Mouse (Mus musculus): ENCODE results near the gene Ftsj1. TPM values are rescaled to one million over a fixed set of nuclear protein-coding genes. Genes with fewer than 3 reads are reported as not detected.

Ftsj1 gene
- total and polyA plus RNA-seq, 3 experiments: 17.0 to 31.6 (median 22.3) TPM

GRCm38 (mm10) chrX:8236704-8237103 lies 15.5 kb downstream of the Ftsj1 start:
- dilution Hi-C loops (cut with MboI; ENCODE audit: extremely low pct_ligation_motif_present, extremely low pct_unique_long_range_greater_than_20kb, low sequenced_read_pairs): no loop called here
- Histone ChIP-seq H3K36me3 (replicated peaks in 1 of 2; ENCODE audit: control insufficient read depth in 1 of 2, insufficient read depth in 1 of 2, low read length in 1 of 2) (peaks cover 3 to 20% of the 10 kb centered on the region in 2 experiments), H3K4me3 (replicated peaks in 1 of 3; ENCODE audit: low read depth in 2 of 3, low read length in 2 of 3, poor library complexity in 1 of 3) (no peak overlapping the region), H3K27ac (ENCODE audit: insufficient read depth, low read depth) (no peak overlapping the region), H3K9me3 (replicated peaks; ENCODE audit: low read length) (no peaks in the 10 kb centered on the region), H3K4me2 (ENCODE audit: insufficient read depth, low read depth, poor library complexity, severe bottlenecking) (no peak overlapping the region), H3K9ac (ENCODE audit: insufficient read depth, low read depth) (no peak overlapping the region), H3K4me1 (ENCODE audit: control insufficient read depth in 1 of 2, insufficient read depth in 2 of 2) (no peaks in the 10 kb centered on the region), H3K79me2 (replicated peaks; ENCODE audit: control insufficient read depth, extremely low read depth, insufficient read depth, poor library complexity, severe bottlenecking) (no peaks in the 10 kb centered on the region), H3K27me3 (replicated peaks) (no peaks in the 10 kb centered on the region)
- DNase-seq (ENCODE audit: extremely low read depth): no peak
- no peak for TF ChIP-seq USF1 (IDR thresholded peaks at IDR 0.05; ENCODE audit: low read depth, low read length)
- TF ChIP-seq BHLHE40 (IDR thresholded peaks at IDR 0.05; ENCODE audit: low read depth, low read length): no peak
- no peak for TF ChIP-seq POLR2A (IDR thresholded peaks at IDR 0.05; ENCODE audit: low read depth, low read length)
- TF ChIP-seq MAZ (IDR thresholded peaks at IDR 0.05; ENCODE audit: low read depth, low read length): no peak
- no peak for TF ChIP-seq NELFE (IDR thresholded peaks at IDR 0.05; ENCODE audit: low read depth, low read length)
- TF ChIP-seq EP300 (IDR thresholded peaks at IDR 0.05; ENCODE audit: low read length): no peak
- no peak for TF ChIP-seq MYC (IDR thresholded peaks at IDR 0.05; ENCODE audit: low read depth, low read length)
- no peak for TF ChIP-seq KAT2A (IDR thresholded peaks at IDR 0.05; ENCODE audit: insufficient replicate concordance, low read length)
- TF ChIP-seq MXI1 (IDR thresholded peaks at IDR 0.05; ENCODE audit: low read depth, low read length): no peak
- TF ChIP-seq IRF4 (IDR thresholded peaks at IDR 0.05; ENCODE audit: low read depth, low read length): no peak
- no peak for TF ChIP-seq MAX (IDR thresholded peaks at IDR 0.05; ENCODE audit: low read length)
- no peak for TF ChIP-seq RAD21 (IDR thresholded peaks at IDR 0.05; ENCODE audit: low read depth, low read length)
- TF ChIP-seq ELF1 (IDR thresholded peaks at IDR 0.05; ENCODE audit: low read depth, low read length): no peak
- TF ChIP-seq ETS1 (conservative IDR thresholded peaks at IDR 0.05; ENCODE audit: low read depth, low read length): no peak
- no peak for TF ChIP-seq MEF2A (IDR thresholded peaks at IDR 0.05; ENCODE audit: borderline replicate concordance, low read depth, low read length)
- TF ChIP-seq PAX5 (IDR thresholded peaks at IDR 0.05; ENCODE audit: low read length): no peak
- TF ChIP-seq MAFK (IDR thresholded peaks at IDR 0.05; ENCODE audit: insufficient replicate concordance, low read length): no peak
- TF ChIP-seq E2F4 (IDR thresholded peaks at IDR 0.05; ENCODE audit: insufficient replicate concordance, low read depth, low read length): no peak
- TF ChIP-seq NRF1 (IDR thresholded peaks at IDR 0.05; ENCODE audit: low read depth, low read length): no peak
- in situ Hi-C loops (cut with MboI; ENCODE audit: low pct_ligation_motif_present, low pct_unique_long_range_greater_than_20kb, low sequenced_read_pairs): no loop called here

- no peaks in the 10 kb centered on the region for H3K4me1 ChIP-seq (ENCODE audit: control insufficient read depth in 1 of 2, insufficient read depth in 2 of 2)
- no peak overlapping the region for H3K4me2 ChIP-seq (ENCODE audit: insufficient read depth, low read depth, poor library complexity, severe bottlenecking)
- no peak for DNase-seq (ENCODE audit: extremely low read depth)
- TF ChIP-seq E2F4 (IDR thresholded peaks at IDR 0.05; ENCODE audit: insufficient replicate concordance, low read depth, low read length): no peak
- no peak for TF ChIP-seq GABPA (IDR thresholded peaks at IDR 0.05; ENCODE audit: insufficient replicate concordance, low read depth, low read length)
- no peak for TF ChIP-seq MYC (IDR thresholded peaks at IDR 0.05; ENCODE audit: low read depth, low read length)
- no peak for TF ChIP-seq POLR2A (IDR thresholded peaks at IDR 0.05; ENCODE audit: low read depth, low read length)
- TF ChIP-seq KAT2A (IDR thresholded peaks at IDR 0.05; ENCODE audit: insufficient replicate concordance, low read length): no peak
- no peak for TF ChIP-seq ZNF384 (IDR thresholded peaks at IDR 0.05; ENCODE audit: low read depth, low read length)
- TF ChIP-seq UBTF (IDR thresholded peaks at IDR 0.05; ENCODE audit: low read depth, low read length): no peak
- no peak for TF ChIP-seq CHD2 (IDR thresholded peaks at IDR 0.05; ENCODE audit: low read length)
- TF ChIP-seq RCOR1 (conservative IDR thresholded peaks at IDR 0.05; ENCODE audit: low read depth, low read length): no peak
- TF ChIP-seq RAD21 (IDR thresholded peaks at IDR 0.05; ENCODE audit: low read depth, low read length): no peak
- no peak for TF ChIP-seq HCFC1 (IDR thresholded peaks at IDR 0.05; ENCODE audit: low read depth, low read length)
- no peak for TF ChIP-seq ZKSCAN1 (IDR thresholded peaks at IDR 0.05; ENCODE audit: borderline replicate concordance, low read depth, low read length)
- no peak for TF ChIP-seq ELF1 (IDR thresholded peaks at IDR 0.05; ENCODE audit: low read depth, low read length)
- no peak for TF ChIP-seq MAZ (IDR thresholded peaks at IDR 0.05; ENCODE audit: low read depth, low read length)
- no peak for TF ChIP-seq ZMIZ1 (IDR thresholded peaks at IDR 0.05; ENCODE audit: low read depth, low read length)
- no peak for TF ChIP-seq MAX (IDR thresholded peaks at IDR 0.05; ENCODE audit: low read length)
- no peak for TF ChIP-seq POLR2AphosphoS2 (IDR thresholded peaks at IDR 0.05; ENCODE audit: low read depth, low read length)
- TF ChIP-seq MAFK (IDR thresholded peaks at IDR 0.05; ENCODE audit: insufficient replicate concordance, low read length): no peak
- no peak for TF ChIP-seq ZC3H11A (IDR thresholded peaks at IDR 0.05; ENCODE audit: low read depth, low read length)
- no peak for TF ChIP-seq TCF12 (IDR thresholded peaks at IDR 0.05; ENCODE audit: low read depth, low read length)
- in situ Hi-C loops (cut with MboI; ENCODE audit: low pct_ligation_motif_present, low pct_unique_long_range_greater_than_20kb, low sequenced_read_pairs) (no loop called here), dilution Hi-C loops (cut with MboI; ENCODE audit: extremely low pct_ligation_motif_present, extremely low pct_unique_long_range_greater_than_20kb, low sequenced_read_pairs) (no loop called here)
- H3K36me3 ChIP-seq (replicated peaks in 1 of 2; ENCODE audit: control insufficient read depth in 1 of 2, insufficient read depth in 1 of 2, low read length in 1 of 2): peaks cover 0 to under 1% of the 10 kb centered on the region in 2 experiments
- no peak overlapping the region for H3K9ac ChIP-seq (ENCODE audit: insufficient read depth, low read depth)
- no peaks in the 10 kb centered on the region for H3K79me2 ChIP-seq (replicated peaks; ENCODE audit: control insufficient read depth, extremely low read depth, insufficient read depth, poor library complexity, severe bottlenecking)
- no peak overlapping the region for H3K4me3 ChIP-seq (replicated peaks in 1 of 3; ENCODE audit: low read depth in 2 of 3, low read length in 2 of 3, poor library complexity in 1 of 3)
- H3K27me3 ChIP-seq (replicated peaks): no peaks in the 10 kb centered on the region
- no peak overlapping the region for H3K27ac ChIP-seq (ENCODE audit: insufficient read depth, low read depth)
- no peaks in the 10 kb centered on the region for H3K9me3 ChIP-seq (replicated peaks; ENCODE audit: low read length)
These were observed 18.6 kb downstream of the Ftsj1 start for GRCm38 (mm10) chrX:8233602-8234001.
